Mouse (Mus musculus) urinary bladder, postnatal 14 days (tissue): ENCODE measurements around the gene Sptbn4.

Experiments used
- DNase-seq: peaks from one replicate; pipeline ENCODE4 v3.0.0; 2021; ENCODE audit warnings: low spot score

The Sptbn4 gene

GRCm38 (mm10) chr7:27354144-27354543, 93.3 kb downstream of the Sptbn4 start:
- no peak for DNase-seq

DNA sequence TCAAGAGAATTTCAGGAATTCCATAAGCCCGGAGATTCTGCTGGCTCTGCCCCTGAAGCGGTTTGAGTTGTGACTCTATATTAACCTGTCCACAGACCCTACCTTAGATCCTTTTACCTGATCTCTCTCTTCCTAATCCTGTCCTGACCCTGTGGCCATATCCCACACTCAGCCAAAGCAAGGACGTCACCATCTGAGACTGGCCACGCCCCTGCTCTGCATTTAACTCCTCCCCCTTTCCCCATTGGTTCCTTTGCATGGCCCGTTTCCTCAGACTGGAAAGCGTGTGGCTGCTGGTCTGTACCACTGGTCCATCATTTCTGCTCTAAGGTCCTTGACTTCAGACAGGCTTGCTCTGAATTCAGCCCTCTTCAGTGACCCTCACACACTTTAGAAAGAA, 102.0 kb downstream of the Sptbn4 start:
- no peak for DNase-seq

DNA sequence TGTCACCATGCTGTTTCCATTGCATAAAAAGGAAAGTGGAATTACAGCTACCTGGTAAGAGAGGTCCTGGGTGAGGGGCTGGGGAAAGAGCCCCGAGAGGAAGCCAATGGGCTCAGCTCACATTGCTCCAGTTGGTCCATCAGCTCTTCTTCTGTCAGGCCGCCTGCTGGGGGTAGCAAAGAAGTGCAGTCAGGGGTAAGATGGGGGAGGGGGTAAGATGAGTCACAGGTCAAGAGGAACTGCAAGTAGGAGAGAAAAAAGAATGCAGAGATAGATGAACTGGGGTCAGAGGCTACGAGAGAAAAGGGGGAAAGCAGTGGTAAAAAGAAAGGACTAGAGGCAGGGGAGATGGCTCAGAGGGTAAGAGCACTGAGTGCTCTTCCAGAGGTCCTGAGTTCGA, 104.9 kb downstream of the Sptbn4 start:
- no peak for DNase-seq

- no peak for DNase-seq
Measured at GRCm38 (mm10) chr7:27339519-27339918, 108.0 kb downstream of the Sptbn4 start.

GRCm38 (mm10) chr7:27339114-27339513, 108.4 kb downstream of the Sptbn4 start:
- no peak for DNase-seq

- DNase-seq, result peak; percentile 66
Measured at GRCm38 (mm10) chr7:27337175-27337853, 110.2 kb downstream of the Sptbn4 start, which contains the start of gene Ltbp4. Ltbp4 (minus strand) TSS chr7:27337692.

DNA sequence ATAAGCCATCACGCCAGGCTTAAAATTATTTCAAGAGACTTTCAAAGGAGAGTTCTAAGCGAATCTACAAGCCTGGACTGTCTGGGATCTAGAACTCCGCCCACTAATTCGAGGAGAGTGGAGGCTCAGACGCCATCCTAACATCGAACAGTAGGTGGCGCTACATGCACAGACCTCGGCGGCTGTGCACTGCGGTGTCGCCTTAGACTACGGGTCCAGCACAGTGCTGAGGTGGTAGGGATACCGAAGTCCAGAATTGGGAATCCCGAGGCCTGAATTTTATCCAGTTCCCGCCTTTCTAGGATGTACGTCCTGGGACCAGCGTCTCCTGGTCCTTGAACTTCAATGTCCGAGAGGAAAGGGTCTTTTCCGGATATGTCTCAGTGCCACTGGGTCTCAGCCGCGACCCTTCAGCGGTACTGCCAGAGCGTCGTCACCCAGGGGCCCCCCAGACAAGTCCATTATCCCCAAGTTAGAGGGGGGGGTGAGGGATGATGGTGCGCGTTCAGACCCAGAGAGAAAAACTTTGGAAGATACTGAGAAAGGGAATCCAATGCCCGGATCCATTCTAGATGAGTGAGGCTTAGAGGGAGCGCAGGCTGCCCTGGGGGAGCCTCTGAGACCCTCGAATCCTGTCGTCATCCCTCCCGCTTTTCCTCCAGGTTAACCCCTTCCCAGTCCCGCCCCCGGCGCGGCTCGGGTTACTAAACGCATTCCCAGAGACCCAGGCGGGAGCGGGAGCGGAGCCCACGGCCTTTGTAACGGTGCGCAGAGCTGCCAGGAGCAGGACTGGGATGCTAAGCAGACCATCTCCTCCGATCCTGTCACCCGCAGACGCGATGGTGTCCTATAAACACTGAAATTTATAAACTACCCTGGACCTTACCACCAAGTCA, 111.3 kb downstream of the Sptbn4 start:
- DNase-seq, result peak; percentile 92

DNA sequence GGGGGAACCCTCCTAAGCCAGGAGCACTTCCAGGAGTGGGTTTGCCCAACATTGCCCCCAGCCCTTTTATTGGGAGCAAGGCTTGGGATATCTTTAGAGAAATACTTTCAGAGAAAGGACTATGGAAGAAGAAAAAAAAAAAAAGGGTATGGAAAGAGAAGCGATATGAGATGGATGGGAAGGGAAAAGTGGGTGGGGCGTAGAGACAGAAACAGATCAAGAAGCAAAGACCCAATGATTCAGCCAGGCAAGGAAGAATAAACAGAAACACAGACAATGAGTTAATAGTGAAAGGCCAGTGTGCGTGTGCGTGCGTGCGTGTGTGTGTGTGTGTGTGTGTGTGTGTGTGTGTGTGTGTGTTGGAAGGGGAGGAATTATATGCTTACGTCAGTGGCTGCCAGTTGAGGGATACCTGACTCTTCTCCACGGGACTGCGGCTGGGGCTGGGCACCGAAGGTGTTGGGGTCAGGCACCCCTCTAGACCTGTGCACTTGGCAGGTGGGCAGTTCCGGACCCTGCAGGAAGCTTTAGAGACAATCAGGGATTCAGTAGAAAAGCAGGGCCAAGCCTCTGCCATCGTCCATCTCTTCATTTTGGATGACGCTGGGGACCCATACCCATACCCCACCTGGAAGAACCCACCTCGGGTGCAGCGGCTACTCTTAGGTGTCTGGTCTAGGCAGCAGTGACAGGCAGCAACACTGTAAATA, 112.3 kb downstream of the Sptbn4 start:
- no peak for DNase-seq

DNA sequence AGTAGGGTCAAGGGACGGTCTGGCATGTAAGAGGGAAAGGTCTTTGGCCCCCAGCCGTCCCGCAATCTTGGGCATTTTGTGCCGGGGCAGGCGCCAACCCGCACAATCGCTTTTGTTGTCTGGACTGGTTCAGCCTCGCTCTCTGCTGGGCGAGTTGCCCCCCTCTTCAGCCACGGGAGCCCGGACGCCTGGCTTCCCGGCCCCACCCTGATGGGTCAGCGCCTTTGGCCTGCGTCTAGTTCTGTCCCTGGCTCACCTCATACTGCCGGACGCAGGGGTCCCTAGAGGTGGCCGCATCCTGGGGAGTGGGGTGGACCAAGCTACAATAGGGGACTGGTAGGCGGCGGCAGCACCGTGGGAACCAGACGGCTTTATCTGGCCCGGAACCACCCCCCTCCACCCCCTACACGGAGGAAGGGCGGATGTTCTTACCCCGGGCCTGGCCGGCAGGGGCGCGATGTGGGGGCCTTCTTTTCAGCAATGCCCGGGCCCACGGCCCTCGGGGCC, 113.0 kb downstream of the Sptbn4 start:
- DNase-seq, result peak; percentile 56

GRCm38 (mm10) chr7:27333316-27333941, 114.1 kb downstream of the Sptbn4 start:
- DNase-seq, result no peak

DNA sequence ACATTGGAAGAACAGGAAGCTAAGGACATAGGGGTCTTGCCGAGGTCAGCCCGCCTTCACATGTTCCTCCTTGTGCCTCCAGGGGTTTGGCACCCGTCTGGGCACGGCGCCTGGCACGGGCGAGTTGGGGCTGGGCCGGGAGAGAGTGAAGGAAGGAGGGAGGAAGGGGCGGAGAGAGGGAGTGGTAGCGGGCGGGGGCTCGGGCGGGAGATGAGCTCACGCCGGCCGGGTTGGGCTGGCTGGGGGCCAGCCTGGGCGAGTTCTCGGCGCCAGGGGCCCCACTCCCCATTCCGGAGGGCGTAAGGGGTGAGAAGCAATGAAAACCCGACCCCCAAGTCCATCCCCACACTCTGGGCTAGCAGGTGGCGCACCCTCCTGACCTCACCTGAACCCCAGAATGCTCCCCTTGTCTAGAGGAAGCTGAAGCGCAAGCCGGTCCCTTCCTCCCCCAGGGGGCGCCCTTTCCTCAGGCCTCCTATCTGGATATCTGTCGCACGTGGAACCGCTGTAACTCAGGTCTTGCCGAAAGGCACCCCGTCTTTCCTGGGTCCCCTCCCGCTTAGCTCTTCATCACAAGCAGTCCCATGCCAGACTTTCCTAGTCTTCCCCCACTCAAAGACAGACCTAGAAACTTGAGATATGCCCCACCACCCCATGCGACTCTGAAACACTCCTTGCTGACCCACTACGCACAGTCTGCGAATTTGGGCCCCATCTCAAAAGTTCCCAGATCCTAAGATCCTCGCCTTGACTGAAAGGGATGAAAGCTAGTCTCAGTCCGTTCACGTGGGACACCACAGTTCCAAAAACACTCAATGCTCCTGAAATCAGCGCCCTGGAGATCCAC, 114.9 kb downstream of the Sptbn4 start:
- peak; percentile 96 for DNase-seq

GRCm38 (mm10) chr7:27331854-27332253, 115.6 kb downstream of the Sptbn4 start:
- no peak for DNase-seq

DNA sequence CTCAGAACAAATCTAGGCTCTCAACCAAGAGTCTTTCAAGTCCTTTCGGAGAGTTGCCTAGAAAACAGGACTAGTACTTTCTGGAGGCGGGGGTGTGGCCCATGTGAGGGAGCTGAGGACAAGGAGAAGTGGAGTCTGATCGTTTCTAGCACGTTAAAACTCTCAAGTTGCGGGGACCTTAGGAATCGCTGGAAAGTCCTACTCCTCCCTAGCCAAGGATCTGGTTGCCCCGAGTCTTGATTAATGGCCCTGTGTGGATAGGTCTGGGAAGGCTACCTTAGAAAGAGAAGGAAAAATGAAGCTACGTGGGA, 116.0 kb downstream of the Sptbn4 start:
- peak; percentile 67 for DNase-seq

DNA sequence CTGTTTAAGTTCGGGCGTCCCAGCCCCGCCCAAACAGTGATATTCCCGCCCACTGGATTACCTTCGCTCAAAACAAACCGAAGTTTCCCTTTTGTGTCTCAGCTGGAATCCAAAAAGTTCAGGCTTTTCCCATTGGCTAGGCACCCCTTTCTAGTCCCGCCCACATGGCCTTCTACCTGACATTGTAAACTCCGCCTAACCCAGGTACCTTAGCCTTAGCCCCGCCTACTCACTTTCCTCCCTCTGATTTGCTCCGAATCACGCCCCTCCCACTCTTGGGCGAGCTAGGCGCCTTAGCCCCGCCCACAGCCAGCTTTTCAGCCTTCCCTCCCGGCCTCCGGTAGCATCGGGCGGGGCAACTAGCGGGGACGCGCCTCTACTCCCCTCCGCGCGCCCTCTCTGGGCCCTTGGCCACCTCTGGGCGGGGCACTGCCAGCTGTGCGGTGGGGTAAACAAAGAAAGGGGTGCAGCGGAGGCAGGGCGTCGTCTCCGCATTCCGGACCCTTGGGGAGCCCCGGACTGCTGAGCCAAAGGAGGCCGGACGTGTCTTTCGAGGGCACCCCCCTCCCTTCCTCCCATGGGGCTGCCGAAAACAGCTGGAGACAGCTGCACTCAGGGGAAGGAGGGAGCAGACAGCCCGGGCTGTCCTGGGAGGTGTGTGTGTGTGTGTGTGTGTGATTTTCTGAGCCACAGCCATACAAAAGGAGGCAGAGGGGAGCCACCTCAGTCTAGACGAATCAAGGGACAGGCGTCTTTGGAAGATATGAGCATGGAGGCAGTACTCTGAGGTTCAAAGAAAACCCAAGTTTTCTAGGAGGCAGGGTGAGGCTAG, 116.6 kb downstream of the Sptbn4 start:
- peak; percentile 98 for DNase-seq

DNA sequence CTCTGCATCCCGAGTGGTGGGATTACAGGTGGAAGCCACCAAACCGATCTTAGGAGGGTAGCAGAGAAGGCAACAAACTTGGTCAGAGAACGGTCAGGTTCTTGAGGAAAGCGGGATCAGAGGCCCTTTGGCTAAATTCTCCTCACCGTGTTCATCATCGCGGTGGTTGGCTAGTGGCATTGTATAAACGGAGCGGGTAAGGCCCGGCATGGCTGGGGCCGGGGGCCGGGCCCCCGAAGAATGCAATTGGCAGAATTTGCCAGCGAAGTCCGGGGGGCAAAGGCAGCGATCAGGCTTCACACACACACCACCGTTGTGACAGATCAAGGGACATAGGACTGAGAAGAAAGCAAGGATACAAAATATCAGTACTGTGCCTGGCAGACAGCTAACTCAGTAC, 117.5 kb downstream of the Sptbn4 start:
- DNase-seq, result no peak

GRCm38 (mm10) chr7:27329326-27329947, 118.0 kb downstream of the Sptbn4 start:
- DNase-seq, result peak; percentile 92

DNA sequence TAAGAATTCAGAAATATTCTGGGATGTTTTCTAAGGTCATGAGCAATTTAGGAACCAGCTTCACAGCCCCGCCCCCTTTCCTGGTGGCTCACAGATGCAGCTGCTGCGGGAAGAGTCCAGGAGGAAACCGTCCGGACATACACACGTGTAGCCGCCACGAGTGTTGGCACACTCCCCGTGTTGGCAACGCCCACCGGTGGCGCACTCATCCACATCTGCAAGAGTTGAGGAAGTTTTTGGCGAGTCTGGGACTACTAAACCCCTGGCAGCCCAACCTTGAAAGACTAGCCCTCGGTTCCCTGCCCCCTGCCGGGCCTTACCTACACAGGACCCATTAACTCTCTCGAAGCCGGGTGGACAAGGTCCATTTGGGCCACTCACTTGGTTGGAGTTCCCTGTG, 118.8 kb downstream of the Sptbn4 start:
- DNase-seq, result peak; percentile 54

GRCm38 (mm10) chr7:27328161-27328560, 119.3 kb downstream of the Sptbn4 start:
- DNase-seq, result no peak

DNA sequence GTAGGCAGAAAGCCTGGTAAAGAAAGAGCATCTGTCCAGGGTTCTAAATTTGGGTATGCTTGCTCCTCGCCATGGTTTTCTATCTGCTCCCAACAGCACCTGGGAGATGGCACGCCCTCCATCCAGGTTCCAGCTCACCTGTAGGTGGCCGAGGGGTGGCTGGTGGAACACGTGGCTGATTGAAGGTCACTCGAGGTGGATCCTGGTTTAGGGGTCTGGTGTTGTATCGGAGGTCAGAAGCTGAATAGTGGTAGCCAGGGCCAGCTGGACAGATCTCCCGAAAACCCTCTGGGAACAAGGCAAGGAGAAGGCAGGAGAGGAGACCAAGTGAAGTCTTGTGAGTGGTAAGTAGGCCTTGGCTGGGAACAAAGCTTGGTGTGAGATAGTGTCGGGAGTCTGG, 120.0 kb downstream of the Sptbn4 start:
- DNase-seq, result no peak
